Mouse (Mus musculus) MEL (cell line): ENCODE results near the gene Zfp563. TPM values are rescaled to one million over a fixed set of nuclear protein-coding genes. Genes with fewer than 3 reads are reported as not detected.

Experiments
- DNase-seq: peaks from one replicate; pipeline ENCODE4 v3.0.0; 2011; ENCODE audit warnings: low read depth, low spot score
- H3K27ac ChIP-seq: 2 replicates; pipeline ENCODE4 v1.5.1; 2012; ENCODE audit warnings: low read depth, mild to moderate bottlenecking, control low read depth, low read length, moderate library complexity; ENCODE audit not compliant: control insufficient read depth
- H3K27me3 ChIP-seq, 2 experiments: fragments of 150-350 bp in 1 of 2; sonication (generic) in 1 of 2; 2 replicates each; pipeline ENCODE4 v1.6.1; 2012; ENCODE audit warnings: low read length in 2 of 2, mild to moderate bottlenecking in 2 of 2, improper control_type of control experiment in 1 of 2, moderate library complexity in 1 of 2; ENCODE audit not compliant: insufficient read depth in 2 of 2, control insufficient read depth in 1 of 2
- H3K36me3 ChIP-seq, 2 experiments: 2 replicates each; pipeline ENCODE4 v1.6.1; 2012 to 2014; ENCODE audit warnings: low read length in 2 of 2, improper control_type of control experiment in 1 of 2, inconsistent platforms in 1 of 2, mild to moderate bottlenecking in 1 of 2; ENCODE audit not compliant: insufficient read depth in 2 of 2, control insufficient read depth in 1 of 2
- H3K4me1 ChIP-seq, 2 experiments: fragments of 150-350 bp in 1 of 2; sonication (generic) in 1 of 2; 2 replicates each; pipeline ENCODE4 v1.6.1; 2012; ENCODE audit warnings: low read length in 2 of 2, improper control_type of control experiment in 1 of 2, mild to moderate bottlenecking in 1 of 2; ENCODE audit not compliant: insufficient read depth in 2 of 2, control insufficient read depth in 1 of 2
- H3K4me3 ChIP-seq, 2 experiments: fragments of 150-350 bp in 1 of 2; sonication (generic) in 1 of 2; 2 replicates each; pipeline ENCODE4 v1.5.1; 2012; ENCODE audit warnings: low read depth in 2 of 2, low read length in 2 of 2, mild to moderate bottlenecking in 2 of 2, moderate library complexity in 2 of 2, control low read depth in 1 of 2, improper control_type of control experiment in 1 of 2; ENCODE audit not compliant: control insufficient read depth in 1 of 2, insufficient read depth in 1 of 2
- H3K79me2 ChIP-seq: 2 replicates; pipeline ENCODE4 v1.6.1; 2012; ENCODE audit warnings: mild to moderate bottlenecking, low read length, moderate library complexity; ENCODE audit not compliant: control insufficient read depth, poor library complexity, insufficient read depth
- H3K9ac ChIP-seq: 2 replicates; pipeline ENCODE4 v1.6.1; 2012; ENCODE audit warnings: low read depth, mild to moderate bottlenecking, control low read depth, low read length, moderate library complexity; ENCODE audit not compliant: control insufficient read depth, poor library complexity, severe bottlenecking
- H3K9me3 ChIP-seq: fragments of 150-350 bp; sonication (generic); replicated peaks from 2 replicates; pipeline ENCODE4 v1.6.1; 2012; ENCODE audit warnings: mild to moderate bottlenecking, low read length, improper control_type of control experiment, moderate library complexity; ENCODE audit not compliant: insufficient read depth
- BHLHE40 ChIP-seq: IDR thresholded peaks from 2 replicates; pipeline ENCODE4 v1.6.1; 2012; ENCODE audit warnings: low read depth, mild to moderate bottlenecking, inconsistent platforms, low read length, improper control_type of control experiment, borderline replicate concordance
- CHD1 ChIP-seq: IDR thresholded peaks from 2 replicates; pipeline ENCODE4 v1.6.1; 2012; ENCODE audit warnings: low read depth, mild to moderate bottlenecking, inconsistent platforms, low read length, improper control_type of control experiment
- CHD2 ChIP-seq: IDR thresholded peaks from 2 replicates; pipeline ENCODE4 v1.6.1; 2011; ENCODE audit warnings: low read length, improper control_type of control experiment
- E2F4 ChIP-seq: IDR thresholded peaks from 2 replicates; pipeline ENCODE4 v1.6.1; 2011; ENCODE audit warnings: low read depth, low read length, improper control_type of control experiment, borderline replicate concordance
- EP300 ChIP-seq, 2 experiments: IDR thresholded peaks; 2 replicates each; pipeline ENCODE4 v1.6.1; 2011; ENCODE audit warnings: improper control_type of control experiment in 2 of 2, low read length in 2 of 2, low read depth in 1 of 2, mild to moderate bottlenecking in 1 of 2
- ETS1 ChIP-seq: IDR thresholded peaks from 2 replicates; pipeline ENCODE4 v1.6.1; 2012; ENCODE audit warnings: low read depth, mild to moderate bottlenecking, inconsistent platforms, low read length, improper control_type of control experiment, moderate library complexity
- GABPA ChIP-seq: IDR thresholded peaks from 2 replicates; pipeline ENCODE4 v1.6.1; 2012; ENCODE audit warnings: low read depth, mild to moderate bottlenecking, inconsistent platforms, low read length, improper control_type of control experiment, moderate library complexity
- JUND ChIP-seq: IDR thresholded peaks from 2 replicates; pipeline ENCODE4 v1.6.1; 2011; ENCODE audit warnings: low read depth, mild to moderate bottlenecking, improper control_type of control experiment, low read length
- MAX ChIP-seq: IDR thresholded peaks from 2 replicates; pipeline ENCODE4 v1.6.1; 2011; ENCODE audit warnings: low read length, improper control_type of control experiment
- MEF2A ChIP-seq: IDR thresholded peaks from 2 replicates; pipeline ENCODE4 v1.6.1; 2014; ENCODE audit warnings: low read depth, mild to moderate bottlenecking, inconsistent platforms, low read length, improper control_type of control experiment; ENCODE audit not compliant: poor library complexity, insufficient replicate concordance, severe bottlenecking; ENCODE audit errors: extremely low read depth
- MYB ChIP-seq: IDR thresholded peaks from 2 replicates; pipeline ENCODE4 v1.6.1; 2011; ENCODE audit warnings: mild to moderate bottlenecking, low read depth, low read length, improper control_type of control experiment
- MYC ChIP-seq: IDR thresholded peaks from 2 replicates; pipeline ENCODE4 v1.6.1; 2011; ENCODE audit warnings: low read depth, mild to moderate bottlenecking, low read length, improper control_type of control experiment, moderate library complexity
- NRF1 ChIP-seq: IDR thresholded peaks from 2 replicates; pipeline ENCODE4 v1.6.1; 2014; ENCODE audit warnings: low read depth, mild to moderate bottlenecking, inconsistent platforms, low read length, improper control_type of control experiment, moderate library complexity; ENCODE audit not compliant: poor library complexity, insufficient read depth, severe bottlenecking
- POLR2A ChIP-seq, 2 experiments: IDR thresholded peaks; 2 replicates each; pipeline ENCODE4 v1.6.1; 2011 to 2012; ENCODE audit warnings: low read length in 2 of 2, mild to moderate bottlenecking in 2 of 2, control low read depth in 1 of 2, improper control_type of control experiment in 1 of 2, low read depth in 1 of 2, moderate library complexity in 1 of 2; ENCODE audit not compliant: control insufficient read depth in 1 of 2, insufficient read depth in 1 of 2, poor library complexity in 1 of 2
- POLR2AphosphoS2 ChIP-seq: IDR thresholded peaks from 2 replicates; pipeline ENCODE4 v1.6.1; 2011; ENCODE audit warnings: low read length, improper control_type of control experiment
- POLR2AphosphoS5 ChIP-seq: IDR thresholded peaks from 2 replicates; pipeline ENCODE4 v1.6.1; 2012; ENCODE audit warnings: low read depth, borderline replicate concordance, mild to moderate bottlenecking, inconsistent platforms, low read length, moderate library complexity, mixed read lengths
- RAD21 ChIP-seq: IDR thresholded peaks from 2 replicates; pipeline ENCODE4 v1.6.1; 2011; ENCODE audit warnings: mild to moderate bottlenecking, low read depth, low read length, improper control_type of control experiment
- RCOR1 ChIP-seq: IDR thresholded peaks from 2 replicates; pipeline ENCODE4 v1.6.1; 2012; ENCODE audit warnings: low read depth, mild to moderate bottlenecking, inconsistent platforms, low read length, improper control_type of control experiment
- TAL1 ChIP-seq: IDR thresholded peaks from 2 replicates; pipeline ENCODE4 v1.6.1; 2012; ENCODE audit warnings: mild to moderate bottlenecking, inconsistent platforms, low read length, moderate library complexity, mixed read lengths
- TBP ChIP-seq: IDR thresholded peaks from 2 replicates; pipeline ENCODE4 v1.8.0; 2011; ENCODE audit warnings: low read depth, low read length, improper control_type of control experiment
- UBTF ChIP-seq: IDR thresholded peaks from 2 replicates; pipeline ENCODE4 v1.6.1; 2012; ENCODE audit warnings: low read depth, mild to moderate bottlenecking, inconsistent platforms, low read length, improper control_type of control experiment, moderate library complexity, borderline replicate concordance; ENCODE audit not compliant: insufficient read depth
- USF1 ChIP-seq: IDR thresholded peaks from 2 replicates; pipeline ENCODE4 v1.6.1; 2014; ENCODE audit warnings: low read depth, mild to moderate bottlenecking, inconsistent platforms, low read length, improper control_type of control experiment, moderate library complexity
- USF2 ChIP-seq, 2 experiments: IDR thresholded peaks; 2 replicates each; pipeline ENCODE4 v1.6.1; 2011 to 2012; ENCODE audit warnings: improper control_type of control experiment in 2 of 2, low read length in 2 of 2, borderline replicate concordance in 1 of 2, inconsistent platforms in 1 of 2, low read depth in 1 of 2, mild to moderate bottlenecking in 1 of 2; ENCODE audit not compliant: insufficient read depth in 1 of 2
- ZC3H11A ChIP-seq: IDR thresholded peaks from 2 replicates; pipeline ENCODE4 v1.6.1; 2012; ENCODE audit warnings: low read depth, mild to moderate bottlenecking, inconsistent platforms, low read length, improper control_type of control experiment
- ZMIZ1 ChIP-seq: IDR thresholded peaks from 2 replicates; pipeline ENCODE4 v1.6.1; 2012; ENCODE audit warnings: low read depth, mild to moderate bottlenecking, inconsistent platforms, low read length, improper control_type of control experiment, moderate library complexity
- ZNF384 ChIP-seq: IDR thresholded peaks from 2 replicates; pipeline ENCODE4 v1.6.1; 2012; ENCODE audit warnings: low read depth, mild to moderate bottlenecking, inconsistent platforms, low read length, improper control_type of control experiment
- polyA plus RNA-seq, 2 experiments: library from polyadenylated mRNA; stranded (reverse) in 1 of 2; unstranded in 1 of 2; fragments of >175 nt in 1 of 2; fragments of >200 nt in 1 of 2; gene quantifications; 2 replicates each; pipeline versions ENCODE4 v1.2.1 to v1.2.4; 2012; ENCODE audit warnings: low replicate concordance in 2 of 2, low read depth in 1 of 2; ENCODE audit not compliant: insufficient read length in 2 of 2, insufficient read depth in 1 of 2, missing spikeins in 1 of 2
- total RNA-seq: library from RNA; depleted of rRNA; stranded (reverse); fragments of 300-350 nt; gene quantifications from 2 replicates; pipeline ENCODE4 v1.2.3, GENCODE M21; 2012

Gene Zfp563
- total and polyA plus RNA-seq, 3 experiments: 0.95 to 1.6 TPM; not detected in 1

DNA sequence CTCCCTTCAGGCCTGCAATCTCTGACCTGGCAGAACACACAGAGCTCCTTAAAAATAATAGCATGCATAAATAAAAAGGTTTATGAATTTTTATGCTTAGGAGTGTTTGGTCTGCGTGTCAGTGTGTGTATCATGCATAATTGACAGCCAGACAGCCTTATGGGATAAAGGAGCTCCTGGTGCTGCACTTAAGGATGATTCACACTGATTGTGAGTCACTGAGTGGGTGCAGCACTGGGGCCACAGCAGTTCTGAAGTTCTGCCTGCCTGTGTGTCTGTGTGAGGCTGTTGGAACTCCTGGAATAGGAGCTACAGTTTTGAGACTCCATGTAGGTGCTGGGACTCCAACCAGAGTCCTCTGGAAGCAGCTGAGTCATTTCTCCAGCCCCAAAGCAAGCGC is 37.1 kb downstream of the Zfp563 start:
- TF ChIP-seq TAL1 (no peak), RCOR1 (no peak), BHLHE40 (no peak), MYC (no peak), E2F4 (no peak), USF1 (no peak), RAD21 (no peak), ZMIZ1 (no peak), CHD1 (no peak), POLR2AphosphoS2 (no peak), ETS1 (no peak), USF2 (IDR thresholded peaks at IDR 0.05; ENCODE audit: borderline replicate concordance in 1 of 2, insufficient read depth in 1 of 2, low read depth in 1 of 2, low read length in 2 of 2) (no peak)
- H3K9me3 ChIP-seq: no peaks in the 10 kb centered on the region
- no peak overlapping the region for H3K27ac ChIP-seq
- H3K4me3 ChIP-seq: no peak overlapping the region
- no peaks in the 10 kb centered on the region for H3K36me3 ChIP-seq
- H3K4me1 ChIP-seq: no peaks in the 10 kb centered on the region
- no peaks in the 10 kb centered on the region for H3K79me2 ChIP-seq
- no peak for DNase-seq
- no peaks in the 10 kb centered on the region for H3K27me3 ChIP-seq
- H3K9ac ChIP-seq: no peak overlapping the region

DNA sequence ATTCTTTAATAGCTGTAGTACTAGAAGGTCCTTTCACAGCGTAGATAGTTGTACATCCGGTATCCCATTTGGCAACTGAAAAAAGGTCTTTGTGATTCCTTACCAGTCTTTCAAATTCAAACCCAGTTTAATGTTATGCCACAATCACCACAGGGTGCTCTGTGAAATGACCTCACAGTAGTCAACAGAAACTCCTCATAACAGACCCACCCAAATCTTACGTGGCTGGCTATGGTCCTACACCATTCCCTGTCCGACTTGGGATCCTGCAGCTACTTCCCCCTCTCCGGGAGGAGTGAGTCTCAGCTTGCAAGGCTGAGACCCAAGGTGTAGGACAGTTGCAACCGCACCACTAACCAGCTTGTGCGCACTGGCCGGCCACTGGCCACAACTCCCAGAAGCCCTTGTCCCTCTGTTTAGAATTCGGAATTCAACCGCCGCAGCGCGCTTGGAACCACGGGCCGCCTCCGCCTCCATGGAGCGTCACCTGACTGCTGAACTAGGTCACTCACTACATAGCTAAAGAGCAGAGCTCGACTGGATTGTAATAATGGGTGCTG is 50.2 kb downstream of the Zfp563 start, which contains the start of gene Morc2b:
TSS of gene Morc2b (minus strand) at position 423 of the 560 bp plus-strand sequence.
- TF ChIP-seq EP300 (IDR thresholded peaks at IDR 0.05; ENCODE audit: low read depth in 1 of 2, low read length in 2 of 2) (no peak), MYC (no peak), POLR2AphosphoS5 (no peak), CHD2 (no peak), ZNF384 (no peak), MYB (no peak), GABPA (no peak), TBP (no peak), JUND (no peak), MAX (no peak), POLR2AphosphoS2 (no peak), MEF2A (no peak), NRF1 (no peak), ZMIZ1 (no peak), ZC3H11A (no peak), POLR2A (IDR thresholded peaks at IDR 0.05; ENCODE audit: control insufficient read depth in 1 of 2, insufficient read depth in 1 of 2, low read depth in 1 of 2, low read length in 2 of 2, poor library complexity in 1 of 2) (no peak), USF1 (no peak), RCOR1 (no peak), UBTF (no peak)
- no peak within 1 kb of the TSS for H3K4me3 ChIP-seq
- no peaks in the 10 kb centered on the region; a peak in 1 of 4 replicates for H3K27me3 ChIP-seq
- DNase-seq: no peak
- H3K27ac ChIP-seq: no peak within 1 kb of the TSS
- no peaks in the 10 kb centered on the region for H3K79me2 ChIP-seq
- H3K4me1 ChIP-seq: no peaks in the 10 kb centered on the region
- no peak within 1 kb of the TSS for H3K9ac ChIP-seq
- no peaks in the 10 kb centered on the region for H3K36me3 ChIP-seq
- H3K9me3 ChIP-seq: no peaks in the 10 kb centered on the region
